Mouse (Mus musculus): ENCODE data around the gene Gas6. TPM values are rescaled to one million over a fixed set of nuclear protein-coding genes. Genes with fewer than 3 reads are reported as not detected.
A peak's percentile ranks its signal among the peaks of the same experiment; 100 is the strongest.

Gene Gas6
- polyA plus RNA-seq, 1 experiment from 2014 or later, result 17.5 TPM

GRCm38 (mm10) chr8:13481596-13481995 lies 12.7 kb downstream of the Gas6 start:
- H3K9ac ChIP-seq, result no peak overlapping the region
- no peak for ATAC-seq (ENCODE audit: insufficient number of reproducible peaks, insufficient read depth, low FRiP score, low TSS enrichment, low read depth)
- 95% methylated on average over 3 of the region's 3 CpGs for WGBS

GRCm38 (mm10) chr8:13481089-13481554 lies 13.2 kb downstream of the Gas6 start:
- no peaks in the 10 kb centered on the region for H3K9me3 ChIP-seq
- ATAC-seq (ENCODE audit: insufficient number of reproducible peaks, insufficient read depth, low FRiP score, low TSS enrichment, low read depth), result no peak
- WGBS, result 75% methylated on average over 7 of the region's 7 CpGs

More at GRCm38 (mm10) chr8:13481596-13481995, 12.7 kb downstream of the Gas6 start:
- no peak overlapping the region for H3K4me3 ChIP-seq
- H3K9me3 ChIP-seq, result no peaks in the 10 kb centered on the region
- H3K27me3 ChIP-seq, result no peaks in the 10 kb centered on the region
- H3K36me3 ChIP-seq, result no peaks in the 10 kb centered on the region
- H3K4me2 ChIP-seq, result no peak overlapping the region
- no peaks in the 10 kb centered on the region for H3K4me1 ChIP-seq
- H3K27ac ChIP-seq, result no peak overlapping the region

GRCm38 (mm10) chr8:13475892-13476291 lies 18.4 kb downstream of the Gas6 start:
- Histone ChIP-seq H3K9ac (no peak overlapping the region), H3K36me3 (no peaks in the 10 kb centered on the region), H3K4me3 (no peak overlapping the region), H3K27ac (no peak overlapping the region), H3K4me1 (peaks cover 6% of the 10 kb centered on the region), H3K4me2 (no peak overlapping the region), H3K9me3 (no peaks in the 10 kb centered on the region), H3K27me3 (no peaks in the 10 kb centered on the region)
- no peak for ATAC-seq (ENCODE audit: insufficient number of reproducible peaks, insufficient read depth, low FRiP score, low TSS enrichment, low read depth)
- WGBS, result 56% methylated on average over 9 of the region's 9 CpGs

More at GRCm38 (mm10) chr8:13481089-13481554, 13.2 kb downstream of the Gas6 start:
- no peak overlapping the region for H3K4me2 ChIP-seq
- no peaks in the 10 kb centered on the region for H3K27me3 ChIP-seq
- H3K4me3 ChIP-seq, result no peak overlapping the region
- no peak overlapping the region for H3K27ac ChIP-seq
- H3K9ac ChIP-seq, result no peak overlapping the region
- H3K36me3 ChIP-seq, result no peaks in the 10 kb centered on the region
- H3K4me1 ChIP-seq, result no peaks in the 10 kb centered on the region

- H3K9ac ChIP-seq, result 0 out of 2 replicates have a peak overlapping the region, but pooled peaks have one; percentile 28
- no peak overlapping the region for H3K27ac ChIP-seq
- no peaks in the 10 kb centered on the region for H3K9me3 ChIP-seq
- no peaks in the 10 kb centered on the region for H3K27me3 ChIP-seq
- no peak overlapping the region for H3K4me3 ChIP-seq
- no peaks in the 10 kb centered on the region for H3K36me3 ChIP-seq
- ATAC-seq (ENCODE audit: insufficient number of reproducible peaks, insufficient read depth, low FRiP score, low TSS enrichment, low read depth), result 0 out of 2 replicates have a peak, but pooled peaks have one; percentile 48
- H3K4me1 ChIP-seq, result peaks cover 6% of the 10 kb centered on the region
- H3K4me2 ChIP-seq, result no peak overlapping the region
- 46% methylated on average over 7 of the region's 7 CpGs for WGBS
Measured at GRCm38 (mm10) chr8:13472284-13472683, 22.0 kb downstream of the Gas6 start.

- 87% methylated on average over 11 of the region's 11 CpGs for WGBS
- no peak overlapping the region for H3K4me2 ChIP-seq
- H3K4me1 ChIP-seq, result peaks cover 6% of the 10 kb centered on the region
- H3K27ac ChIP-seq, result no peak overlapping the region
- ATAC-seq (ENCODE audit: insufficient number of reproducible peaks, insufficient read depth, low FRiP score, low TSS enrichment, low read depth), result no peak
- H3K4me3 ChIP-seq, result no peak overlapping the region
- no peaks in the 10 kb centered on the region for H3K9me3 ChIP-seq
- H3K36me3 ChIP-seq, result no peaks in the 10 kb centered on the region
- H3K27me3 ChIP-seq, result no peaks in the 10 kb centered on the region
- no peak overlapping the region for H3K9ac ChIP-seq
Measured at GRCm38 (mm10) chr8:13471484-13471883, 22.8 kb downstream of the Gas6 start.

GRCm38 (mm10) chr8:13468737-13469136 lies 25.6 kb downstream of the Gas6 start:
- Histone ChIP-seq H3K9ac (no peak overlapping the region), H3K36me3 (no peaks in the 10 kb centered on the region), H3K9me3 (no peaks in the 10 kb centered on the region), H3K4me1 (peaks cover 6% of the 10 kb centered on the region), H3K27ac (no peak overlapping the region), H3K4me3 (no peak overlapping the region), H3K4me2 (no peak overlapping the region), H3K27me3 (no peaks in the 10 kb centered on the region)
- ATAC-seq (ENCODE audit: insufficient number of reproducible peaks, insufficient read depth, low FRiP score, low TSS enrichment, low read depth), result no peak
- WGBS, result 82% methylated on average over 9 of the region's 9 CpGs

GRCm38 (mm10) chr8:13466989-13467388 lies 27.3 kb downstream of the Gas6 start:
- H3K4me3 ChIP-seq, result no peak overlapping the region
- H3K9ac ChIP-seq, result no peak overlapping the region
- peaks cover under 1% of the 10 kb centered on the region for H3K4me1 ChIP-seq
- H3K36me3 ChIP-seq, result no peaks in the 10 kb centered on the region
- ATAC-seq (ENCODE audit: insufficient number of reproducible peaks, insufficient read depth, low FRiP score, low TSS enrichment, low read depth), result no peak
- WGBS, result 50% methylated on average over 5 of the region's 5 CpGs
- H3K27ac ChIP-seq, result no peak overlapping the region
- H3K27me3 ChIP-seq, result no peaks in the 10 kb centered on the region
- H3K4me2 ChIP-seq, result no peak overlapping the region
- no peaks in the 10 kb centered on the region for H3K9me3 ChIP-seq

GRCm38 (mm10) chr8:13465324-13465723 lies 29.0 kb downstream of the Gas6 start:
- 46% methylated on average over 7 of the region's 7 CpGs for WGBS
- no peaks in the 10 kb centered on the region for H3K27me3 ChIP-seq
- H3K4me3 ChIP-seq, result no peak overlapping the region
- no peak overlapping the region for H3K27ac ChIP-seq
- no peaks in the 10 kb centered on the region; the same call in 1 of the 2 replicates for H3K4me1 ChIP-seq
- no peaks in the 10 kb centered on the region for H3K9me3 ChIP-seq
- H3K36me3 ChIP-seq, result no peaks in the 10 kb centered on the region
- no peak for ATAC-seq (ENCODE audit: insufficient number of reproducible peaks, insufficient read depth, low FRiP score, low TSS enrichment, low read depth)
- H3K9ac ChIP-seq, result 0 out of 2 replicates have a peak overlapping the region, but pooled peaks have one; percentile 36
- no peak overlapping the region for H3K4me2 ChIP-seq

GRCm38 (mm10) chr8:13462392-13462791 lies 31.9 kb downstream of the Gas6 start:
- WGBS, result 75% methylated on average over 10 of the region's 10 CpGs
- no peak overlapping the region for H3K9ac ChIP-seq
- no peaks in the 10 kb centered on the region for H3K36me3 ChIP-seq
- H3K9me3 ChIP-seq, result no peaks in the 10 kb centered on the region
- no peak overlapping the region for H3K27ac ChIP-seq
- H3K4me1 ChIP-seq, result no peaks in the 10 kb centered on the region; the same call in 1 of the 2 replicates
- no peak overlapping the region for H3K4me2 ChIP-seq
- no peak overlapping the region for H3K4me3 ChIP-seq
- no peak for ATAC-seq (ENCODE audit: insufficient number of reproducible peaks, insufficient read depth, low FRiP score, low TSS enrichment, low read depth)
- H3K27me3 ChIP-seq, result no peaks in the 10 kb centered on the region

- 39% methylated on average over 4 of the region's 4 CpGs for WGBS
- no peak overlapping the region for H3K4me2 ChIP-seq
Measured at GRCm38 (mm10) chr8:13461843-13462242, 32.4 kb downstream of the Gas6 start.

GRCm38 (mm10) chr8:13461085-13461765 lies 33.1 kb downstream of the Gas6 start:
- ATAC-seq (ENCODE audit: insufficient number of reproducible peaks, insufficient read depth, low FRiP score, low TSS enrichment, low read depth), result no peak
- 70% methylated on average over 17 of the region's 17 CpGs for WGBS
- Histone ChIP-seq H3K9me3 (no peaks in the 10 kb centered on the region), H3K27ac (no peak overlapping the region), H3K27me3 (no peaks in the 10 kb centered on the region), H3K4me1 (no peaks in the 10 kb centered on the region; the same call in 1 of the 2 replicates), H3K36me3 (no peaks in the 10 kb centered on the region), H3K4me2 (no peak overlapping the region), H3K9ac (no peak overlapping the region), H3K4me3 (no peak overlapping the region)

More at GRCm38 (mm10) chr8:13461843-13462242, 32.4 kb downstream of the Gas6 start:
- Histone ChIP-seq H3K27me3 (no peaks in the 10 kb centered on the region), H3K9ac (no peak overlapping the region), H3K36me3 (no peaks in the 10 kb centered on the region), H3K27ac (no peak overlapping the region), H3K9me3 (no peaks in the 10 kb centered on the region), H3K4me1 (no peaks in the 10 kb centered on the region; the same call in 1 of the 2 replicates), H3K4me3 (no peak overlapping the region)
- ATAC-seq (ENCODE audit: insufficient number of reproducible peaks, insufficient read depth, low FRiP score, low TSS enrichment, low read depth), result no peak

GRCm38 (mm10) chr8:13459431-13459830 lies 34.9 kb downstream of the Gas6 start:
- H3K27me3 ChIP-seq, result no peaks in the 10 kb centered on the region
- no peaks in the 10 kb centered on the region for H3K9me3 ChIP-seq
- no peak for ATAC-seq (ENCODE audit: insufficient number of reproducible peaks, insufficient read depth, low FRiP score, low TSS enrichment, low read depth)
- H3K9ac ChIP-seq, result no peak overlapping the region
- H3K4me3 ChIP-seq, result no peak overlapping the region
- H3K27ac ChIP-seq, result no peak overlapping the region
- 87% methylated on average over 4 of the region's 4 CpGs for WGBS
- no peaks in the 10 kb centered on the region for H3K4me1 ChIP-seq
- H3K4me2 ChIP-seq, result no peak overlapping the region
- H3K36me3 ChIP-seq, result no peaks in the 10 kb centered on the region

All from embryonic facial prominence, embryonic 13.5 days (tissue).